Mouse (Mus musculus): ENCODE measurements around the gene Tbc1d5. TPM values are rescaled to one million over a fixed set of nuclear protein-coding genes. Genes with fewer than 3 reads are reported as not detected.

Gene Tbc1d5
- polyA plus RNA-seq, 1 experiment, result 11.2 TPM

DNA sequence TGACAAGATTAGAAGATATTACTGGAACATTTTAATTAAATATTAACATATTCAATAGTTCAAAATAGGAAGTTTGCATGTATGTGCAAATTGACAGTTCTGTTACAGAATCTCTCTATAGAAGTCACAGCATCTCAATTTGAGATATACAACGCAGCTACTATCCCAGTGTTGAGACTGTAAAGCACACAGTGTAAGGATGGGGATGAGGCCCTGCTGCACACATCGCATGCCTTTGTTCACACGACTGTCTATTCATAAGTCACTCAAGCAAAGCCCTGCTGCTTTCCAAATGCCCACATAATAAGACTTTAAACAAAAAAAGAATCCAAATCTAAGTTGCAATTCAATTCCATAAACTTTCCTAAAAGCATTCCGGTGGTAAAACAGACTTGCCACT lies 37.1 kb downstream of the Tbc1d5 start:
- Histone ChIP-seq H3K36me3 (ENCODE audit: control insufficient read depth, insufficient read depth, low read length) (no peaks in the 10 kb centered on the region), H3K4me1 (ENCODE audit: control insufficient read depth, insufficient read depth, low read length) (0 out of 2 replicates have a peak, but pooled peaks cover 2% of the 10 kb centered on the region), H3K27ac (ENCODE audit: insufficient read depth, low read depth, low read length) (no peak overlapping the region), H3K4me3 (ENCODE audit: insufficient read depth, low read depth, low read length) (no peak overlapping the region), H3K27me3 (replicated peaks; ENCODE audit: control insufficient read depth, insufficient read depth, low read length) (no peaks in the 10 kb centered on the region)
- WGBS, result 81% methylated on average over 4 of the region's 4 CpGs
- TF ChIP-seq CTCF (conservative IDR thresholded peaks at IDR 0.05; ENCODE audit: insufficient read depth, insufficient read length, low read depth, low read length) (no peak), POLR2A (IDR thresholded peaks at IDR 0.05; ENCODE audit: low read depth, low read length) (no peak)
- DNase-seq, result no peak

DNA sequence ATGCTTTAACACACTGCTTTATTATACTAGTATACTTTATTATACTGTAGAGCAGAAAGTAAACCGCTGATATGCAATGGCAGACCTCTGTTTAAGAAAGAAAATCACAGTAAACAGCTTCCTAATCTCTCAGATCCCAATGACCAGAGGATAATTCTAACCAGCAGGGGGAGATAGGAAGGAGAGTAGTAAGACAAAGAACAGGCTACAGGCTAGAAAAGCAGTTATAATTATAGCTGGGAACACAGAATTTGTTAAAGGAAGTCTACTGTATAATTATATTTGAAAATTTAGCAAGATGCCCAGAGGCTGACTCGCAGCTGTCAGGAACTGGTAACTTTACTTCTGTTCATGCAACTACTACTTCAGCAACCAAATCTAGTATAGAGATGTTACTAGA lies 68.0 kb downstream of the Tbc1d5 start:
- peak; percentile 53 for DNase-seq
- 64% methylated on average over 2 of the region's 2 CpGs for WGBS
- no peaks in the 10 kb centered on the region for H3K36me3 ChIP-seq (ENCODE audit: control insufficient read depth, insufficient read depth, low read length)

DNA sequence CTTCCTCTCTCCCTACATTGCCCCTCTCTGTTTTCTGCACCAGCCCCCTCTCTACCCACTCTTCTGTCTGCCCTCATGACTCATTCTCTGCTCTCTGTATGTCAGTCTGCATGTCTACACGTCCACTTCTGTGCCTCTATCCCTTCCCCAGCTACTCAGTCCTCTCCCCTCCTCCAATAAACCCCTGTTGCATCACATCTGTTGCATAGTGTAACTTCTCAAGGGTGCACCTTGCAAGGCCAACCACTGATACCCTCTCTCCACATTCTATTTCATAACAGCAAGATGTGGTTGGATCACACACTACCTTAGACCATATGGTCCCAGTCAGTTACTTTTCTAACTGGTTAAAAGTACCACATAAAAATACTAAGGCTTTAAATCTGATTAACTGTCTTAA lies 74.9 kb downstream of the Tbc1d5 start:
- Histone ChIP-seq H3K4me3 (ENCODE audit: insufficient read depth, low read depth, low read length) (no peak overlapping the region), H3K27me3 (replicated peaks; ENCODE audit: control insufficient read depth, insufficient read depth, low read length) (no peaks in the 10 kb centered on the region), H3K27ac (ENCODE audit: insufficient read depth, low read depth, low read length) (no peak overlapping the region), H3K36me3 (ENCODE audit: control insufficient read depth, insufficient read depth, low read length) (no peaks in the 10 kb centered on the region), H3K4me1 (ENCODE audit: control insufficient read depth, insufficient read depth, low read length) (0 out of 2 replicates have a peak, but pooled peaks cover 2% of the 10 kb centered on the region)
- WGBS, result 96% methylated on average over 1 of the region's 1 CpGs
- TF ChIP-seq CTCF (conservative IDR thresholded peaks at IDR 0.05; ENCODE audit: insufficient read depth, insufficient read length, low read depth, low read length), result no peak
- TF ChIP-seq POLR2A (IDR thresholded peaks at IDR 0.05; ENCODE audit: low read depth, low read length), result no peak
- no peak for DNase-seq

More for the DNA sequence above, 68.0 kb downstream of the Tbc1d5 start:
- H3K4me3 ChIP-seq (ENCODE audit: insufficient read depth, low read depth, low read length), result no peak overlapping the region
- no peaks in the 10 kb centered on the region for H3K27me3 ChIP-seq (replicated peaks; ENCODE audit: control insufficient read depth, insufficient read depth, low read length)
- no peak overlapping the region for H3K27ac ChIP-seq (ENCODE audit: insufficient read depth, low read depth, low read length)
- no peak for TF ChIP-seq POLR2A (IDR thresholded peaks at IDR 0.05; ENCODE audit: low read depth, low read length)
- TF ChIP-seq CTCF (conservative IDR thresholded peaks at IDR 0.05; ENCODE audit: insufficient read depth, insufficient read length, low read depth, low read length), result no peak
- no peaks in the 10 kb centered on the region for H3K4me1 ChIP-seq (ENCODE audit: control insufficient read depth, insufficient read depth, low read length)

DNA sequence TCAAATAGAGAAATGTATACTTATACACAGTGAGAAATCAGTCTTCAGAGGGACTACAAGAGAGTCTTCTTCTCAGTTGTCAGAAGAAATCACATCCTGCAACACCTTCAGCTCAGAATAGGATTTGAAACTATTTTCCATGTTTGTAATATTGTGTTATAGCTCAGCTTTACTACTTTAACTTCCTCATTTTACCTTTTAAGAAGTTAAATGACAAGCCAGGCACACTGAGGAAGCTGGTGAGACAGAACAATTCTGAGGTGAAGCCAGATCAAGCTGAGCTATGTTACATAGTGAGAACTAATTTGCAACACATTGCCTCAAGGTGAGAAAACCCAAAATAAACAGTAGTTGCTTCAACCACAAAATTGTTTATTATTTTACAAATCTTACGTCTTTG lies 135.3 kb downstream of the Tbc1d5 start:
- no peaks in the 10 kb centered on the region for H3K4me1 ChIP-seq (ENCODE audit: control insufficient read depth, insufficient read depth, low read length)
- H3K27me3 ChIP-seq (replicated peaks; ENCODE audit: control insufficient read depth, insufficient read depth, low read length), result no peaks in the 10 kb centered on the region
- H3K27ac ChIP-seq (ENCODE audit: insufficient read depth, low read depth, low read length), result no peak overlapping the region
- no peaks in the 10 kb centered on the region for H3K36me3 ChIP-seq (ENCODE audit: control insufficient read depth, insufficient read depth, low read length)
- DNase-seq, result no peak
- TF ChIP-seq CTCF (conservative IDR thresholded peaks at IDR 0.05; ENCODE audit: insufficient read depth, insufficient read length, low read depth, low read length) (no peak), POLR2A (IDR thresholded peaks at IDR 0.05; ENCODE audit: low read depth, low read length) (no peak)
- 84% methylated on average over 1 of the region's 1 CpGs for WGBS
- H3K4me3 ChIP-seq (ENCODE audit: insufficient read depth, low read depth, low read length), result no peak overlapping the region

DNA sequence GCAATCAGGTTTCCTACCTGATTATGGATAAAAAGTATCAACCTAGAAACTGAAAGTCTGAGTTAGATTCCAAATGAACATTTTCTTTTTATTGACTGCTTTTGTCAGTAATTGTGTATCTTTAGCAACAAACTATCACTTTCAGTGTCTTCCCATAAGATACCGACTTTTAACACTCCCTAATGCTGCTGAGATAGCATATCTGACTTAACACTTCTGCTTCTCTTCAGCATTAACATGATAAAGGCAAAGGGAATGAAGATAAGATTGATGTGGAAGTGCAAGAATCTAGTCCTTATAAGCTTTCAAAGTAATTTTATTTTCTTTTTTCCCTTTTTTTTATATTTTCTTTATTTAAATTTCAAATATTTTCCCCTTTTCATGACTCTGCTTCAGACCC lies 138.3 kb downstream of the Tbc1d5 start:
- Histone ChIP-seq H3K27ac (ENCODE audit: insufficient read depth, low read depth, low read length) (no peak overlapping the region), H3K36me3 (ENCODE audit: control insufficient read depth, insufficient read depth, low read length) (no peaks in the 10 kb centered on the region), H3K4me3 (ENCODE audit: insufficient read depth, low read depth, low read length) (no peak overlapping the region), H3K27me3 (replicated peaks; ENCODE audit: control insufficient read depth, insufficient read depth, low read length) (no peaks in the 10 kb centered on the region), H3K4me1 (ENCODE audit: control insufficient read depth, insufficient read depth, low read length) (no peaks in the 10 kb centered on the region)
- no peak for DNase-seq
- 68% methylated on average over 1 of the region's 1 CpGs for WGBS
- TF ChIP-seq POLR2A (IDR thresholded peaks at IDR 0.05; ENCODE audit: low read depth, low read length) (no peak), CTCF (conservative IDR thresholded peaks at IDR 0.05; ENCODE audit: insufficient read depth, insufficient read length, low read depth, low read length) (no peak)

DNA sequence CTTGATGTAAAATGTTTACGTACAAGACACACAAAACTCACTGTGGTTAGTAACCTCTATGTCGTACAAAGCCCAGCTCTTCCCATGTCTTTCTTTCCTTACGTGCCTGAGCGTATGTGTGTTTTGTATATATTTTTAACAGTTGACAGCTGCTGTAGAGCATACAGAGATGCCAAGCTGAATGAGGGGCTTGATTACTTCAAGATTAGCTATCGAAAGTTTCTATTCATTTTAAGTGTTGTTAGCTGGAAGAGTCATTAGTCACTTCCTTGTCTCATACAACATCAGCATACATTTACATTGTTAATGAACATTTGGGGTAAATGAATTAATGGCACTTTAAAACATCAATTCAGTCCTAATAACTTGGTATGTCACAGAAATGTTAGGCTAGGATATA lies 155.9 kb downstream of the Tbc1d5 start:
- Histone ChIP-seq H3K4me1 (ENCODE audit: control insufficient read depth, insufficient read depth, low read length) (no peaks in the 10 kb centered on the region), H3K36me3 (ENCODE audit: control insufficient read depth, insufficient read depth, low read length) (no peaks in the 10 kb centered on the region), H3K27me3 (replicated peaks; ENCODE audit: control insufficient read depth, insufficient read depth, low read length) (no peaks in the 10 kb centered on the region), H3K4me3 (ENCODE audit: insufficient read depth, low read depth, low read length) (no peak overlapping the region), H3K27ac (ENCODE audit: insufficient read depth, low read depth, low read length) (no peak overlapping the region)
- TF ChIP-seq CTCF (conservative IDR thresholded peaks at IDR 0.05; ENCODE audit: insufficient read depth, insufficient read length, low read depth, low read length) (no peak), POLR2A (IDR thresholded peaks at IDR 0.05; ENCODE audit: low read depth, low read length) (no peak)
- 95% methylated on average over 5 of the region's 5 CpGs for WGBS
- DNase-seq, result no peak

DNA sequence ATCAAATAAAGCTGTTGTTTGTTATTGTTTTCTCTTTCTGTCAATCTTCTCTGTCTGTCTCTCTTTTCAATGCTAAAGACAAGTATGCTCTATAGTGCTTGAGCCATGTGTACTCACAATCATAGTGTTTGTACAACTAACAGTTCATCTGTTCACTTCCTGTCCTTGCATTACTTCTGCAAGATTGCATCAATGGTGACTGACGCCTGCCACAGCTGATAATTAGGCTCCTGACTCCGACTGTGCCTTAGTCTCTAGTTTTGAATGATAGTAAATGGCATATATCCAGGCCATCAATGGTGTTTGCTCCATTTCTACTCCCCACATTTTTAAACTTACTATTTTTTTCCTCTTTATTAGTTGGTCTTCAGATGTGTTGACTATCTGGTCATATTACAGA lies 162.8 kb downstream of the Tbc1d5 start:
- DNase-seq, result no peak
- H3K27ac ChIP-seq (ENCODE audit: insufficient read depth, low read depth, low read length), result no peak overlapping the region
- WGBS, result 87% methylated on average over 2 of the region's 2 CpGs
- H3K4me1 ChIP-seq (ENCODE audit: control insufficient read depth, insufficient read depth, low read length), result no peaks in the 10 kb centered on the region
- TF ChIP-seq POLR2A (IDR thresholded peaks at IDR 0.05; ENCODE audit: low read depth, low read length) (no peak), CTCF (conservative IDR thresholded peaks at IDR 0.05; ENCODE audit: insufficient read depth, insufficient read length, low read depth, low read length) (no peak)
- H3K27me3 ChIP-seq (replicated peaks; ENCODE audit: control insufficient read depth, insufficient read depth, low read length), result no peaks in the 10 kb centered on the region
- no peak overlapping the region for H3K4me3 ChIP-seq (ENCODE audit: insufficient read depth, low read depth, low read length)
- no peaks in the 10 kb centered on the region for H3K36me3 ChIP-seq (ENCODE audit: control insufficient read depth, insufficient read depth, low read length)

DNA sequence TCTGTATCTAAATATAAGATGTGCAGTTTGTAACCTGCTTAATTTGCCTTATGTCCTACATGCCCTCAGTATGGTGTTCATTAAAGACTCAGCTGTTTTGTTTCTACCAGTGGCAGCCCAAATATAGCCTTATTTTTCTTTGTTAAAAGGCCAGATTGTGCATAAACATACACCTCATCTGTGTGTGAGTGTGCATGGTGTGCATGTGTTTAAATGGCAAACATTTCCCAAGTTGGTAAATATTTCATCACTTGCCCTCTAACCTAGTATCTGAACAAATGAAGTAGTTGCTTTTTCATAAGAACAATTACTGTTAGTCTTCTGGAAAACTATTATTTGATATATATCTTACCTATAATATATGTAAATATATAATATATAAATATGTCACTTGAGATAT lies 165.2 kb downstream of the Tbc1d5 start:
- Histone ChIP-seq H3K27ac (ENCODE audit: insufficient read depth, low read depth, low read length) (no peak overlapping the region), H3K36me3 (ENCODE audit: control insufficient read depth, insufficient read depth, low read length) (no peaks in the 10 kb centered on the region), H3K4me3 (ENCODE audit: insufficient read depth, low read depth, low read length) (no peak overlapping the region), H3K4me1 (ENCODE audit: control insufficient read depth, insufficient read depth, low read length) (no peaks in the 10 kb centered on the region), H3K27me3 (replicated peaks; ENCODE audit: control insufficient read depth, insufficient read depth, low read length) (no peaks in the 10 kb centered on the region)
- DNase-seq, result no peak
- TF ChIP-seq CTCF (conservative IDR thresholded peaks at IDR 0.05; ENCODE audit: insufficient read depth, insufficient read length, low read depth, low read length) (no peak), POLR2A (IDR thresholded peaks at IDR 0.05; ENCODE audit: low read depth, low read length) (no peak)

All from kidney, adult 2 months (tissue).